Mouse (Mus musculus): ENCODE data around the gene Pigq. TPM values are rescaled to one million over a fixed set of nuclear protein-coding genes. Genes with fewer than 3 reads are reported as not detected.

Gene Pigq
- polyA plus RNA-seq, 1 experiment from 2014 or later: 76.4 TPM

DNA sequence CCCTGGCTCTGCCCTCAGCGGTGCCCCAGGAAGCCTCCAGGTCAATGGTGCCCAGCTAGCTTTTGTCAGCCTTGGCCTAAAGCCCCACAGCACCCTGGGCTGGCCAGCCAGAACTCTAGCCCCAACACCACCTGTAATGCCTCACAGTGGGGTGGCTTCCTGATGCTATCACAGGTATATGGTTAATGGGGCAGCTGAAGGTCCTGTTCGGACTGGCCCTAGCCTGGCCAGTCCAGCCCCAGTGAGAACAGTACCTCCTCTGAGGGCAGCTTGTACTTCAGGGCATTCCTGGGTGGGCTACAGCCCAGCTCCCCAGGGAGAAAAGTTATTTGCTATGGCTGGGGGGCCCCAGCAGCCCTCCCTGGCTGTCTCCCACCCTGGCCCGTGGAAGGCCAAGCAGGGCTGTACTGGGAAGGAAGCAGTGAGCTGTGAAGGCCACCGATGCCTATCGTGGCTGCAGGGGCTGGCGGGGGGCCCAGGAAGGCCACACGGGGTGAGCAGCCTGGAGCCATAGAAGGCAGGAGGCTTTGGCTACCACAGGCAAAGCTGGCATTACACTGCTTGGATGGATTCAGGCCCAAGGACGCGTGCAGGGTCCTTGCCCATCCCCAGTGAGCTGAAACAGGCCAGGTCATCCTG is 900 bp upstream of the Pigq start:
- Histone ChIP-seq H3K27ac (peak overlapping the region; percentile 85), H3K9me3 (replicated peaks) (no peaks in the 10 kb centered on the region), H3K4me3 (replicated peaks) (no peak overlapping the region), H3K4me2 (0 out of 2 replicates have a peak overlapping the region, but pooled peaks have one; percentile 1), H3K36me3 (no peaks in the 10 kb centered on the region), H3K9ac (no peak overlapping the region; the same call in 1 of the 2 replicates), H3K27me3 (peaks cover 11% of the 10 kb centered on the region), H3K4me1 (peaks cover 31% of the 10 kb centered on the region)
- ATAC-seq (replicated peaks; ENCODE audit: low FRiP score): peak; percentile 55
- WGBS: 43% methylated on average over 9 of the region's 9 CpGs

GRCm38 (mm10) chr17:25943769-25944168 is 967 bp downstream of the Pigq start:
- Histone ChIP-seq H3K27me3 (no peaks in the 10 kb centered on the region), H3K4me2 (no peak overlapping the region), H3K4me1 (peaks cover 41% of the 10 kb centered on the region), H3K36me3 (peaks cover 6% of the 10 kb centered on the region; the same call in 1 of the 2 replicates), H3K9ac (no peak overlapping the region), H3K4me3 (replicated peaks) (no peak overlapping the region), H3K27ac (peak overlapping the region; percentile 18; the same call in 1 of the 2 replicates), H3K9me3 (replicated peaks) (no peaks in the 10 kb centered on the region)
- no peak for ATAC-seq (replicated peaks; ENCODE audit: low FRiP score)
- 80% methylated on average over 9 of the region's 9 CpGs for WGBS

GRCm38 (mm10) chr17:25943221-25943620 is 1.5 kb downstream of the Pigq start:
- no peak overlapping the region for H3K4me2 ChIP-seq
- H3K27ac ChIP-seq: peak overlapping the region; percentile 18; the same call in 1 of the 2 replicates
- H3K4me3 ChIP-seq (replicated peaks): no peak overlapping the region
- H3K27me3 ChIP-seq: no peaks in the 10 kb centered on the region
- peaks cover 41% of the 10 kb centered on the region for H3K4me1 ChIP-seq
- 80% methylated on average over 3 of the region's 3 CpGs for WGBS
- ATAC-seq (replicated peaks; ENCODE audit: low FRiP score): no peak
- H3K9ac ChIP-seq: no peak overlapping the region
- H3K9me3 ChIP-seq (replicated peaks): no peaks in the 10 kb centered on the region
- H3K36me3 ChIP-seq: peaks cover 10% of the 10 kb centered on the region; the same call in 1 of the 2 replicates

DNA sequence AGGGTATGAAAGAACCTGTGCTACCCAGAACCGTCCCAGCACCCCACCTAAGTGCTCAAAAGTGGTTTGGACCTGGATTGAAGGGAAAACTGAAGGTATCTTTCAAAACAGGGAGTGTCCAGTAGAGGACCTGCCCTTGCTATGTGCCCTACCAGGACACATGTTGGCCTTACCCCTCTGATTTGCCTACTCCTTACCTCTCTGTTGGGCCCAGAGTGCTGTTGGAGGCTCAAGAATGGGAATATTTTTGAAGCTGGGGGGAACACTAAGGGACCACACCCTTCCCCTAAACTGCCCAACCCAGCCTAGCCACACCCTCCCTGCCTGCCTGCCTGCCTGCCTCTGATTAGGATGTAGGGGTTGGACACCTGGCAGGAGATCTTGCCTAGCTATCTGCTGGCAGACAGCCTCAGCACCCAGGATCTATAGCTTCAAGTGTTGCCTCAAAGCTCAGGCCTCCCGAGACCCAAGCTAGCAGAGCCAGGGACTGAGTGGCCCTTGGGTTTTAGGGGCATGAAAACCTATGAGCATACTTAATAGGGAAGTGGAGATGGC is 2.1 kb downstream of the Pigq start:
- 73% methylated on average over 2 of the region's 2 CpGs for WGBS
- Histone ChIP-seq H3K4me1 (peaks cover 41% of the 10 kb centered on the region), H3K27ac (peak overlapping the region; percentile 18; the same call in 1 of the 2 replicates), H3K4me2 (no peak overlapping the region; the same call in 1 of the 2 replicates), H3K9me3 (replicated peaks) (no peaks in the 10 kb centered on the region), H3K36me3 (peaks cover 11% of the 10 kb centered on the region), H3K9ac (no peak overlapping the region), H3K27me3 (no peaks in the 10 kb centered on the region), H3K4me3 (replicated peaks) (peak overlapping the region; percentile 84; the same call in 1 of the 2 replicates)
- peak; percentile 34; the same call in 1 of the 2 replicates for ATAC-seq (replicated peaks; ENCODE audit: low FRiP score)

DNA sequence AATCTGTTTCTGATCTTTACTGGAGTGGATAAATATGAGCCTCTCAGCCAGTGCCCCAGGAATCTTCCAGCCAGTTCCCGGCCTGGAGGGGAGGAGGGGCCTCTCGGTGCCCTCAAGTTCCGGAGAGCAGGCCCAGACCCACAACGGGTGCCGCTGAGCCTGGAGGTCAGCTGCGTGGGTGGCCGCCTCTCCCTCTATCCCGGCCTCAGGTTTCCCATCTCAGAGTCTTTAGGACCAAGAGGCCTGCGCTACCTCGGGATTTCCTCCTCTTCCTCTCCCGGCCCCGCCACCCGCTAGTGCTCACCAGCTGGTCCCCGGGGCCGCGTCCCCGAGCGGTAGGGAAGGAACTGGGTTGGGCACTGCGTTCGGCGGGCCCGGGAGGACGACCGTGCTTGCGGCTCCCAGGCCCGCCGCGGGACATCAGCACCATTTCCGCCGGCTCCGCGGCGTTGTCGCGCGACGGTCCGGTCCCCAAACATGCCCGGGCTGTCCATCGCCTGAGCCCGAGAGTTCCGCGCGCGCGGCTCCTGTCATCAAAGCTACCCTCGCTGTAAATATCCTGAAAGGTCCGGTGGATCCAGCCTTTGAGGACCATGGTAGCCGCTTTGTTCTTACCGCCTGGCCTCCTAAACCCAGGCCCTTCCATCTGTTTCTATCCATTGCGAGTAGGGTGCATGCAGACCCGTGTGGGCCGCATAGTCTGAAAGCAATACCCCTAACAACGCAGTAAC is 3.1 kb downstream of the Pigq start:
- ATAC-seq (replicated peaks; ENCODE audit: low FRiP score): peak; percentile 38
- Histone ChIP-seq H3K4me2 (peak overlapping the region; percentile 69), H3K27ac (peak overlapping the region; percentile 96), H3K27me3 (no peaks in the 10 kb centered on the region), H3K9ac (peak overlapping the region; percentile 75), H3K9me3 (replicated peaks) (no peaks in the 10 kb centered on the region), H3K36me3 (peaks cover 21% of the 10 kb centered on the region), H3K4me3 (replicated peaks) (peak overlapping the region; percentile 84), H3K4me1 (peaks cover 40% of the 10 kb centered on the region)
- WGBS: 2% methylated on average over 54 of the region's 54 CpGs

DNA sequence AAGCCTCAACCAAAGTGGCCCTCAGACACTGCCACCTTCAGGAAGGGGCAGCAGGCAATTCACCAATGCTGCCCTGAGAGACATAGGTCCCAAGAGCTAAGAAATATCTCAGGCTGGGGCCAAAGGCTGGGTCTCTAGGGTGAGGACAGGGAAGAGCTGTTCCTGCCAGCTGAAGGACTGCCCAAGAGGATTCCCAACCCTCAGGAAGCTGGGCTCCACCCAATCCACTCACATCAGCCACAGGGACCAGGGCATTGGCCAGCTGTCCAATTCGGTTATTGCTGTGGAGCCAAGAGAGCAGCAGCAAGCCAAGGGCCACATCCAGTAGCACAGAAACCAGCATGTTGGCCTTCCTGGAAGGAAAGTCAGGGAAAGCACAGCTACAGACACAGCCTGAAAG is 10.2 kb downstream of the Pigq start:
- Histone ChIP-seq H3K4me2 (no peak overlapping the region), H3K36me3 (peaks cover 88% of the 10 kb centered on the region), H3K27me3 (no peaks in the 10 kb centered on the region), H3K4me3 (replicated peaks) (no peak overlapping the region), H3K9ac (no peak overlapping the region), H3K4me1 (no peaks in the 10 kb centered on the region; the same call in 1 of the 2 replicates), H3K9me3 (replicated peaks) (no peaks in the 10 kb centered on the region), H3K27ac (no peak overlapping the region)
- no peak for ATAC-seq (replicated peaks; ENCODE audit: low FRiP score)
- WGBS: 90% methylated on average over 1 of the region's 1 CpGs

DNA sequence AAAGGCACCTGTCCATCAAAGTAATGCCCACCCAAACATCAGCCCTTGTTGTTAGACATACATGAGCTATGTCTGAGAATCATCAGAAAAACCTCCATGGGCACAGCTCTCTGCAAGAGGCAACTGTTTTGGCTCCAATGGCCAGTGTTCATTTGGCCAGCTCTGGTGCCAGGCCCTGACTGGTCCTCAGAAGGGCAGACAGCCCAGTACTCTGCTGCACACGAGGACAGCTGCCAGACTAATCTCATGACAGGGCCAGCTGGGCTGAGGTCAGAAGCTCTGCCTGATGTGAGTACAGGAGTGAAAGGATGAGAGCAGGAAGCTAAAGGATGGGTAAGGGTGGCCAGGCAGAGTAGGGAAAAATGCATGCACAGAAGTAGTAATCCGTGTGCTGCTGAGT is 19.4 kb downstream of the Pigq start:
- no peak overlapping the region for H3K4me2 ChIP-seq
- peaks cover 8% of the 10 kb centered on the region for H3K4me1 ChIP-seq
- H3K4me3 ChIP-seq (replicated peaks): no peak overlapping the region
- no peak for ATAC-seq (replicated peaks; ENCODE audit: low FRiP score)
- WGBS: 83% methylated on average over 2 of the region's 2 CpGs
- H3K27me3 ChIP-seq: no peaks in the 10 kb centered on the region
- H3K36me3 ChIP-seq: peaks cover 51% of the 10 kb centered on the region
- H3K9me3 ChIP-seq (replicated peaks): no peaks in the 10 kb centered on the region
- H3K9ac ChIP-seq: no peak overlapping the region
- no peak overlapping the region for H3K27ac ChIP-seq

GRCm38 (mm10) chr17:25922120-25922519 is 22.6 kb downstream of the Pigq start:
- peaks cover 23% of the 10 kb centered on the region for H3K4me1 ChIP-seq
- H3K9me3 ChIP-seq (replicated peaks): no peaks in the 10 kb centered on the region
- H3K4me3 ChIP-seq (replicated peaks): no peak overlapping the region
- no peak overlapping the region for H3K9ac ChIP-seq
- 80% methylated on average over 5 of the region's 5 CpGs for WGBS
- ATAC-seq (replicated peaks; ENCODE audit: low FRiP score): no peak
- no peaks in the 10 kb centered on the region for H3K27me3 ChIP-seq
- H3K27ac ChIP-seq: no peak overlapping the region
- no peak overlapping the region for H3K4me2 ChIP-seq
- peaks cover 22% of the 10 kb centered on the region for H3K36me3 ChIP-seq

DNA sequence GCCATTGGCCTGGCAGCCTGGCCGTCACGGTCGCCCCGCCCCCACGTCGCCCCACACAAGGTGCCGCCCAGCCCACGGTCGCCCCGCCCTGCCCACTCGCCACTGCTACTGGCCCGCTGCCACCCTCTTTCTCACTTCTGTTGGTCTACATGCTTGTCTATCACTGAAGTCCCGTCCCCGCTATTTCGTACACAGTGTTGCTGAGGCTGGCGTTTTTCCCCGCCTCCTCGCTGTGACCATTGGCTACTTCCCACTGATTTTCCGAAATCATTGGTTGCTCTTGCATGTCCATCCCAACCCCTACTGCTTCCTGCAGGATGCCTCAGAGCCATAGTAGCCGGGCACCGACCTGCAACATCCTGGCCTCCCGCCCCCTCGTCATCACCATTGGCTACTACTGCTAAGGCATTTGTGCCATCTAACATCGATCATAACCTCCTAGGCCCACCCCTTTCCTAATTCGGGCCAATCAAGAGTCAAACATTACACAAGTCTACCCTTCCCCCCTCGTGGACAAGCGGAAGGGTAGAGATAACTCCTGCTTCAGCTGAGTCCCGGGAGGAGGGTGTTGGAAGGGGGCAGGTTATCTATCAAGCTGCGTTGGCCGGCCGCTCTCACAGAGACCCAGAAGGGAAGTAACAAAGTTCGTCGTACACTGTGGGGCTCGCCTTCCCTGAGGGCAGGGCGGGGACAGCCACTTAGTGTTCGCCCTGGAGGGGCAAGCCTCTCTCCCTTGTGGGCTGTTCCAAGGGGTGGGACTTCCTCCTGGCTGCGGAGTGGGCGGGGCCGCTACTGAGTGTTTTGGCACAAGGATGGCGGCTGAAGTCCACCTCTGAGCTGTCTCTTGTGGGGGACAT is 24.7 kb downstream of the Pigq start:
- Histone ChIP-seq H3K9ac (peak overlapping the region; percentile 71), H3K36me3 (peaks cover under 1% of the 10 kb centered on the region), H3K4me1 (peaks cover 26% of the 10 kb centered on the region), H3K9me3 (replicated peaks) (no peaks in the 10 kb centered on the region), H3K27me3 (no peaks in the 10 kb centered on the region), H3K4me3 (replicated peaks) (peak overlapping the region; percentile 99), H3K27ac (peak overlapping the region; percentile 98), H3K4me2 (peak overlapping the region; percentile 90)
- WGBS: under 1% methylated on average over 40 of the region's 40 CpGs
- peak; percentile 98 for ATAC-seq (replicated peaks; ENCODE audit: low FRiP score)

GRCm38 (mm10) chr17:25919144-25919785 is 25.5 kb downstream of the Pigq start, which contains the start of gene Rab40c:
Rab40c (minus strand) TSS chr17:25919727.
- ATAC-seq (replicated peaks; ENCODE audit: low FRiP score): peak; percentile 1; the same call in 1 of the 2 replicates
- H3K4me2 ChIP-seq: peak within 1 kb of the TSS; percentile 90
- peak within 1 kb of the TSS; percentile 99 for H3K4me3 ChIP-seq (replicated peaks)
- H3K9ac ChIP-seq: peak within 1 kb of the TSS; percentile 93
- no peaks in the 10 kb centered on the region for H3K27me3 ChIP-seq
- peaks cover 30% of the 10 kb centered on the region for H3K4me1 ChIP-seq
- no peaks in the 10 kb centered on the region; the same call in 1 of the 2 replicates for H3K36me3 ChIP-seq
- peak within 1 kb of the TSS; percentile 98 for H3K27ac ChIP-seq
- no peaks in the 10 kb centered on the region for H3K9me3 ChIP-seq (replicated peaks)
- WGBS: under 1% methylated on average over 52 of the region's 78 CpGs

Data from kidney, embryonic 15.5 days (tissue).